Mouse (Mus musculus): ENCODE data around the gene Rbm24.

Rbm24 gene

DNA sequence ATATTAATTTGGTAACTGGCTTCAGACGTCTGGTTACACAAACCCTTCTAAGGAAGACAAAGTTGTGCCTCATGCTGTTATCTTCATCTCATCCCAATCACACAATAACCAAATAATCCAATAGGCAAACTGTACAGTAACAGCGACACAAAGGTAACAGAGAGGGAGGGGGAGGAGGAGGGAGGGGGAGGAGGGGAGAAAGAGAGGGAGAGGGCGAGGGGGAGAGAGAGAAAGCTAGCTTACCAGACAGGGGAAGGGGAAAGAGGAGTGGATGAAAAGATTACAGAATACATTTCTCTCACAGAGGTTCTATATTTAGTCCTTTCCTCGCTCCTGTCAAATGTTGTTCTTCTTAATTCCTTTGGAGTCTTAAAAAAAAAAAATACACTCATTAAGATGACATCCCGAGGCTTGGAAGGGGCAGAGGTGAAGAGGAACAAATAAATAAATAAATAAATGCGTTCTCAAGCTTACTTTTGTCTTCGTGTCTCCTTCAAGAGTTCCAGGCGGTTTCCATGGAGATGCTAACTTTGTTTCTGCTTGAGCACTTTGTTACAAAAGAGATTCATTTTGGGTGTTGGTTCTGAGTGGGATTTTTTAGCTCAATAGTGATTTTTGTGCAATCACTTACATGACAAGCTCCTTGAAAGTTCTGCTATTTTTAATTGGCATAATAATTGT is 15.8 kb downstream of the Rbm24 start:
- in situ Hi-C loops (cut with MboI; ENCODE audit: unreplicated experiment in 2 of 2), result no loop called here

DNA sequence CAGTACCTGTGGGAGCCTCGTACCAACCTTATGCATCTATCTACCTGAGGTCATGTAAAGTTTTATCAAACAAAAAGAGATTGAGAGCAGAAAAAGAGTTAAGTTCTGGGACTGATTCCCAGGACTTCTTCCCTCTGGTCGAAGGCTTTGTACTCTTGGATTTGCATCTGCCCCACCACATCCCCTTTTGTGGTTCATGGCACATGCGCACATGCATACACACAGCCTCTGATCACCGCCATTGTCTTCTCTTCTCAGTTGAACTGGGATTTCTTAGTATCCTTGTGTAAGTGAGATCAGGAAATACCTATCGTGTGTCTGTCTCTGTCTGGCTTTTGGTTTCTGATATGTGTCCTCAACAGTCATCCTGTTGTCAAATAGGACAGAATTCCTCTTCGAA is 20.7 kb downstream of the Rbm24 start:
- in situ Hi-C loops (cut with MboI; ENCODE audit: unreplicated experiment in 2 of 2), result no loop called here

DNA sequence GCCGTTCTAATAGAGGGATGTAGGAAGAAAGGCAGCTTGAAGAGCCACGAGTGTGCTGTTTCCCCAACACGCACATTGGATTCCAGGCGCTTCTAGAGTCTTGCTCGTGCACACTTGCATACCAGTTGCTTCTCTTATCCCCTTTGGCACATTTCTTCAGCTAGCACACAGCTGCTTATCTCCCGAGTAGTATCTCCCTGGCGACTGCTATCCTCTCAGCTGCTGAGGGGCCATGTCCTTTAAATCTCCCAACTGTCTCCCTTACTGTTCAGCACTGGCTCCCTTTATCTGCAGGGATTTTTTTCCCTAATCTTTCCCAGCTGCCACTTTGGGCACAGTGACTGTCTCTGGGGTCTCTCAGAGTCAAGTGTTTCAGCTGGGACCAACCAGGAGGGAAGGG is 25.8 kb downstream of the Rbm24 start:
- in situ Hi-C loops (cut with MboI; ENCODE audit: unreplicated experiment in 2 of 2), result no loop called here

DNA sequence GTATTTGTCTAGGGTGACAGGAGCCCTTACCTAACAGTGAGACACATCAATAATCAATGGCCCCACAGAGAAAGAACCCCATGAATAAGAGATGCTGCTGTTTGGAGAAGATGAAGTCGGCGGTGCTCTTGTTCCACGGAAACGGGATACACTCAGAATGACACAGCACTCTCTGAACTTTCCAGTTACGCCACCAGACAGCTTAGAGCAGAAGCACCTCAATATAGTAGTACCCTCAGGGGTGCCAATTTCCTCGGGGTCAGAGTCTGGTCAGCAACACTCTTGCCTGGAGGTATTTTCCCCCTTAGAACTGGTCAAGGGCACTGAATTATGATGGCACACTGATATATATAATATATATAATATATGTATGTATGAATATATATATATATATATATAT is 27.8 kb downstream of the Rbm24 start:
- in situ Hi-C loops (cut with MboI; ENCODE audit: unreplicated experiment in 2 of 2), result no loop called here

DNA sequence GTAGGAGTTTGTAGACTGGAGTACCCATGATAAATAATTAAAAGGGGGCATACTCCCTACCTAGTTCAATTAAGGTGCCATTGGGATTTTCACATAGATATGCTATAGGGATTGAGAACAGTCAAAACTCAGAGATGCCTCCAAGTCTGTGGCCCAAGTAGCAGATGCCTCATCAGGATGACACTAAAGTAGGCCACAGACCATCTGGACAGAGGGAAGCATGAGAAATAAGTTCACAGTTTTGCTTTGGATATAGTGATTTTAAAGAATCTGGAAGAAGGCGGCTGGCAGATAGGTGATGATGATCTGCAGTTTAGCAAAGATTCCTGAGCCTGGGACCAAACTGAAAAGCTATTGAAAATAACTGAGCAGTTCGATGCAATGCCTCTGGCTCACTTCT is 30.0 kb downstream of the Rbm24 start:
- in situ Hi-C loops (cut with MboI; ENCODE audit: unreplicated experiment in 2 of 2), result no loop called here

DNA sequence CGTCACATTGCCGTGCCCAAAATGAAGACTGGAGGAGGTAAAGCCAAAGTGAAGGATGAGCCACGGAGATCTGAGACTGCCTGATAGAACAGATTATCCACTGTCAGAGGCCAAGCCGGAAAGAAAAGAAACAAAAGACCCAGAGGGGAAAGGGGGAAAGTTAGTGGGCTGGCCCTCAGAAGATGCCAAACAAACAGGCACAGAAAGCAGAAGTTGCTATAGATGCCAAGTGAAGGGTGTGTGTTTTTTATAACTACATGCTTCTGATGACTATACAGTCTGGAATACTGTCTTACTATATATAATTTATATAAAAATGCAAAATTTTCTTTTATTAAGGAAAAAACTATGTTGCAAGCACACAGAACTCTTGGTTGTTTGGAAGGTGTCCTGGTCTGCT is 31.7 kb downstream of the Rbm24 start:
- in situ Hi-C loops (cut with MboI; ENCODE audit: unreplicated experiment in 2 of 2), result no loop called here

DNA sequence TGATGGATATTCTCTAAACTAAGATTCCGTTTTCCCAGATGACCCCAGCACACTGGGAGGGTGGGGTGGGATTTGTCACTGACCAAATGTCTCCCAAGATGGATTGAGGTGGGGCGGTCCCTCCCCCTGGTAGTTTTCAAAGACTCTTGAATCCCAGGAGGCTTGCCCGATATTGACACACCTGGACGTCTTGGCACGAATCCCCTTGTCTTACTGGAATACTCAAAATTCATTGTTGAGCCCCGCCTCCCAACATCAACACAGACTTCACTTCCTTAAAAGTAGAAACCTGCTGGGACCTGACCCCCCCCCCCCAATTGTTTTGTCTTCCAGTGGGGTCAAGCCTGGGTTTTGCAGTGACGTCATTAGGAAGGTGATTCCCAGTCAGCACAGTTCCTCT is 32.4 kb downstream of the Rbm24 start:
- in situ Hi-C loops (cut with MboI; ENCODE audit: unreplicated experiment in 2 of 2), result no loop called here

DNA sequence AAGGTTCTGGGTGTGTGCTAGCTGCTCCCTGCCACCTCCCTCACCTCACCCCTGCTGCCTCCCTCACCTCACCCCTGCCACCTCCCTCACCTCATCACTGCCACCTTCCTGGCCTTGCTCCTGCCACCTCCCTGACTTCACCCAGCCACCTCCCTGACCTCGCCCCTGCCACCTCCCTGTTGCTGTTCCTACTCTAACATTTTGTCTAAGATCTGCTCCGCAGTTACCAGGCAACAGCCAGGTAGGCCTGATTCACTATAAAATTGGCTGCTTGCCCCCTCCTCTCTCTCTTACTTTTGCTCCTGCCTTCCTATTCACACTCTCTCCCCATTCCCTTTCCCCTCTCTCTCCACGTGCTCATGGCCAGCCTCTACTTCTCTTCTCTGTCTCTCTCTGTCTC is 33.3 kb downstream of the Rbm24 start:
- in situ Hi-C loops (cut with MboI; ENCODE audit: unreplicated experiment in 2 of 2), result no loop called here

DNA sequence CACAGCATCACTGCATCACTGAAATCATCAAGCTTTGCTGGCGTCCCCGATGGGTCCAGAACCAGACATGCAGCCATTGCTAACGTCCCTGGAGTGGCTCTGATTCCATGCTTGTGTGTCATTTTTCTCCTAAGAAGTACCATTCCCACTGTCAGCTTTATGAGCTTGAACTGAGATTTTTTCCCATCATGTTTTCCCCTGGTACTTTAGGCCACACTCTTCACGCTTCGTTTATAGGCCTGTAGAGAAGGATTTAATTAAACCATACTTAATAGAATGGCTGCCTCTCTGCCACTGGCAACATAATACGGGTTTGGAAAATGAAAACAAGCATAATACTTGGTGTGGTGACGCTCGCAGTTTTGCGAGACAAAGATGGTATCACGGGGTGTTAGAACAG is 41.3 kb downstream of the Rbm24 start:
- in situ Hi-C loops (cut with MboI; ENCODE audit: unreplicated experiment in 2 of 2), result no loop called here

DNA sequence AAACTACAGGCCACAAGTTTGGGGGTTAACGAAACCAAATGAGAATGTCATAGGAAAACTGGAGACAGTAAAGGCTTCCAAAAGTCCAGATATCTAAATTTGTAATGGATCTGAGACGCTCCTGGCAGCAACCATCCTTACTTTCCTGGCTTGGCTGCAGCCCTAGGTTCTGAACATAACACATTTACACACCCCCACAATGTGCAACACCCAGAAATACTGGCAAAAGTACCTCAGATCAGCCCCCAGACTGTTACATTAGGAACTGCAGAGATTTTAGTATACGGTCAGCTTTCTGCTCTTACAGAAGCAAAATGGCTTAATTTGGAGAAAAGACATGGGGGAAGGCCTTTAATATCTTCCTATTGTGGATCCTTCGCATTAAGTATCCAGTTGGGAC is 44.0 kb downstream of the Rbm24 start:
- in situ Hi-C loops (cut with MboI; ENCODE audit: unreplicated experiment in 2 of 2), result no loop called here

DNA sequence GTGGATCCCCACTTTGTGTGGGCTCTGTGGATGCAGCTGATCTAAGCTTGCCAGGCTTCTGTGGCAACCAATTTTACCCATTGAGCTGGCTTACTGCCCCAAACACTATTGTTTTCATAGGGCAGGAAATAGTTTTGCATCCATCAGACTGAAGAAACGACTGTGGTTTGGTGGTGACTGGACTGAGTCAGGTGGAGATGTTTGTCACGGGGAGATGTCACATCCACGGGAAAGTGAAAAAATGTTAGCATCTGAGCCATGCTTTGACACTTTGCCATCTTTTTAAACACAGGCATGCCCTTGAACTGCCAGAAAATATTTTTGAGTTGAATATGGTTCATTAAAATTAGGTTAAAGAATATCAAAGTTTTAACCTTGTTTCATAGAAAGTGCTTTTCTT is 45.5 kb downstream of the Rbm24 start:
- in situ Hi-C loops (cut with MboI; ENCODE audit: unreplicated experiment in 2 of 2), result no loop called here

DNA sequence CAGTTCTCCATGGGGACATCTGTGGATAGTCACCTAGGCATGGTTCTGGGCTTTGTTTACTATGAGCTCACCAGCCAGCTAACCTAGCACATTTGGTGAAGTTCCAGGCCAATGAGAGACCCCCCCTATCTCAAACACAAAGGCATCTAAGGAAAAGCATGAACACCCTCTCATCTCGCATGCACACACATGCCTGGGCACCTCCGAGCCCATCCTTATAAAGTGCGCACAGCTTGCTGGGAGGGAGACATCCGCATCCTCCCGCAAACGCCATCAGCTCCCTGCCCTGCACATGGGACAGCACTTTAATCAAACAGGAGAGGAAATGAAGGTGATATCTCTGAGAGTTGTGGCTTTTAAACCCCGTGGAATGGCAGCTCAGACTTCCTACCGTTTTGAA is 50.0 kb downstream of the Rbm24 start:
- in situ Hi-C loops (cut with MboI; ENCODE audit: unreplicated experiment in 2 of 2), result no loop called here

DNA sequence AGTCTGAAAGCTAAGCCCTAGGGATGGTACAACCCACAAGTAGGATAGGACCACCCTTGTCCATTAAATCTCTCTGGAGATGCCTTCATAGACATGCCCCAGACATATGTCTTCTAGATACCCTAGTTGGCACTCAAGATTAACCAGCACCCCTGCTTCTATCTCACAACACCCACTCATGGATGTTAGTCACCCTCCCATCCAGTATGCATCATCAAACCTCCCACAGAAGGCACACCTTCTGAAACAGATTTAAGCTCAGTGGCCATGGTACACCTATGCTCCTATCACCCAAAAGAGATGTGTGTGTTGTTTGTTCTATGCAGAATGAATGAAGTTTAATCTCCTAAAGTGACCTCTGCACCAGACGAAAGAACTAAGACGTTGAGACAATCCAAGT is 51.3 kb downstream of the Rbm24 start:
- in situ Hi-C loops (cut with MboI; ENCODE audit: unreplicated experiment in 2 of 2), result no loop called here
